Mouse (Mus musculus): Measurements from ENCODE around the gene Slc35d2.

The Slc35d2 gene

DNA sequence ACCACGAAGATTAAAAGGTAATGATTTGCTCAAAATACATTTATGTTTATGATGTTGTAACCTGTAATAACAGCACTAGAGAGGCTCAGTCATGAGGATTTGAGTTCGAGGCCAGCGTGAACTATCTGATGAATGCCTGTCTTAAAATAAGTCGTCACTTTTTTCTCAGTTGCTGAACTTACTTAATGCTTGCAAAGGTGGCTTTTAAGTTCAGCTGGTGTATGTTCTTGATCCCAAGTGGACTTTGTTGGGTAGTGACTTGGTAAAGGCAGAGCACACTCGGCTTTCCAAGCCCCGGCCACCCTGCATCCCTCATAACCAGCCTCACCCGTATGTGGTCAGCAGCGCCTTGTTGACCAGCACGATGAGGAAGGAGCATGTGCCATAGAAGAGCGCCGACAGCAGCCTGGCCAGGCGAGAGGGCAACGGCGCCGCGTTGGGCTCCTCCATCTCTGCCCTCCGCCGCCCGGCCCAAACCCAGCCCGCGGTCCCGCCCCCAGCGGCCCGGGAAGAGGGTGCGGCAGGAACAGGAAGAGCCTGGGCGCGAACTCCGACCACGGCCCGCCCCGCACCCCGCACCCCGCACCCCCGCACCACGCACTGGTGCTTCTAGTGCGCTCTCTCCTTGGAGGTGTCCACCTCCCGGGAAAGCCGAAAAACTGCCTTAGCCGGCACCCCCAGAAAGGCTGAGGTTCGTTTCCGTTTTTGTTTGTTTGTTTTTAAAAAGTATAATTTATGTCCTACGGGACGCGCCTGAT lies at the start of gene Slc35d2:
TSS of gene Slc35d2 (minus strand) at position 511 of the 758 bp plus-strand sequence.
- DNase-seq (ENCODE audit: low read depth, low spot score), result peak; percentile 65

DNA sequence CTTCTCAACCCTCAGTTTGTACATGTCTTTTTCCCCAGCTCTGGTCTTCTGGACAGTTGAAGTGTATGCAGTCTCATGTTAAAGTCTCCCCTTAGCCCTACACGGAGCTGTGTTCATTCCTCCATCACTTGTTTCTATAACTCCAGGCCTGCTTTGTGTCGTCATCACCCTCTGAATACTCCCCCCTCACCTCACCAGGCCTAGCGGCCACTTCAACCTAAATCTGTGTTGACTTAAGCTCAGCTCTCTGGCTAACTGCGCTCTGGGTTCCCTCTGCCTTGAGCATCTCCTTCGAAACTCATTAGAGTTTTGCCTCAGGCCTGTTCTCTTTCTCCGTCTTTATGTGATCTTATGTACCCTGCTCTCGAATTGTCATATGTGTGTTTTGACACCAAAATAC lies 48.8 kb upstream of the Slc35d2 start:
- DNase-seq (ENCODE audit: low read depth, low spot score), result no peak

DNA sequence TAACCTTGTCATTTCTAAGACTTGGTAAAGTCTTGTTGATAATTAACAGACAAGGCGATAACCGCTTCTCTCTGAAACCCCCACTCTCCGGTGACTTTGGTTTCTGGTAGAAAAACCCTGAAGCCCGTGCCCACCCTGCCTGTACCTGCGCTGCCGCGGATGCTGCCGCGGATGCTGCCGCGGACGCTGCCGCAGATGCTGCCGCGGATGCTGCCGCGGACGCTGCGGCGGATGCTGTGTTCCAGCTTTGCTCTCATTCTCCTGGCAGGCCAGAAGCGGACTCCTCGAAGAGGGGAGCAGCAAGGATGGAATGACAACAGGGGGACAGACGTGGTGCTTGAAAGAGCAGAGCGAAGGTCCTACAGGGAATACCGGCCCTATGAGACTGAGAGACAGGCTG lies 40.6 kb upstream of the Slc35d2 start:
- peak; percentile 22 for DNase-seq (ENCODE audit: low read depth, low spot score)

DNA sequence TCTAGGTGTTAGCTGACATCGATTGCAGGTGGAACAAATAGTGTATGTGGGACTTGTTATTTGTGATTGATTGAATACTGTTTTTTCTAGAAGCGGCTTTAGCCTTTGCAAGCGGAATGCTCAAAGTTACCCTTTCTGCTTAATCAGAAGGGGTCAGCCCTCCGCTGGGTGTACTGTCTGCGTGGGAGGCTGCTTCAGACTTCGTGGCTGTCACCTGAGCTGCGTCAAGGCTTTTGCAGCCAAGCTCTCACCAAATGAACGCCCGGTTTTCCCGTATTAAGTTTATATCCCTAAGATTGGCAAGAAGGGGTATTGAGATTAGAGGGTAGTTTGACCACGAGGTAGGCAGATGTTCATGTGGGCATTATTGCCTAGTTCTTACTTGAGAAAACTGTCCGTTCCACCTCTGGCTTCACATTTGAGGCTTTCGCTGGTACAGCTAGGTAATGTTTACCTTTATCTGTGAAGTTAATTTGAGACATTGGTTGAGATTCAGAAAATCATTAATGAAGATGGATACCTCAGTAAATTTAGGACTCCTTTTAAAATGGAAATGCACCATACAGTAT lies 34.1 kb upstream of the Slc35d2 start:
- no peak for DNase-seq (ENCODE audit: low read depth, low spot score)

DNA sequence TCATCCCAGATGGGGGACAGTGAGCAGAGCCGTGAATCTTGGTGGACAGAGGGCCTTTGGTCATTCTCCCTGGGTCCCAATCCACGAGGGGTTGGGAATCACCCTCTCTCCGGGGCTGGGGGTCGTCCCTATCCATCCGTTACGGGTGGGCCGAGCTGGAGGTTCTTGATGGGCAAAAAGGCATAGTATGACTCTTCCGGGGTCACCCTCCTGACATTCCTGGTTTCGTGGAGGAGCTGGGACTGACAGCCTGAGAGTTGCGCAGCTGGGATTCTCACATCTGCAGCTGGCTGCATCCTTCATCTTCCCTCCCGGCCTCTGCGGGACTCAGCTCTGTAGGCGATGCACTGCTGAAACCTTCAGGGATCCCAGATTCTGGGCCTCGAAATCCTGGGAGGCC lies 33.5 kb upstream of the Slc35d2 start:
- no peak for DNase-seq (ENCODE audit: low read depth, low spot score)

DNA sequence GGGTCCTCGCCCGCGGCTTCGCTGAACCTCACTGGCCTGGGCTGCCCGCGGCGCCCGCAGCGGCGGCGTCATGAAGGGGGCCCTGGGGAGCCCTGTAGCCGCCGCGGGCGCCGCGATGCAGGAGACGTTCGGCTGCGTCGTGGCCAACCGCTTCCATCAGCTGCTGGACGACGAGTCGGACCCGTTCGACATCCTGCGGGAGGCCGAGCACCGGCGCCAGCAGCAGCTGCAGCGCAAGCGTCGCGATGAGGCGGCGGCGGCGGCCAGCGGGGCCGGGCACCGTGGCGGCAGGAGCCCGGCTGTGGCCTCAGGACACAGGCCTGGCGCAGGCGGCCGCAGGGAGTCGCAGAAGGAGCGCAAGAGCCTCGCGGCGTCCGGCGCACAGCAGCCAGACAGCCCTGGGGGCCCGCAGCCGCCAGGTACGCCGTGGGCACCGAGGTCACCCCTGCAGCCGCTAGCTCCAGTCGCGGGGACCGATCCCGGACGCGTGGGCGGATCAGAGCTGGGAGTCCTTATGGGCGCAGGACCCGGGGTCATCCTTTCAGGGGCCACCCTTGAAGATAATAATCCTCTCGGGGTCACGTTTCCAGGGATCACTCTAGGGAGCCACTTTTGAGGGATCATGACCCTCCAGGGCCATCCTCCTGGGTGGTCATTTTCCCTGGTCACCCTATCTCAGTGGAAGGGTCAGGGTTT lies 32.9 kb upstream of the Slc35d2 start:
- DNase-seq (ENCODE audit: low read depth, low spot score), result no peak

DNA sequence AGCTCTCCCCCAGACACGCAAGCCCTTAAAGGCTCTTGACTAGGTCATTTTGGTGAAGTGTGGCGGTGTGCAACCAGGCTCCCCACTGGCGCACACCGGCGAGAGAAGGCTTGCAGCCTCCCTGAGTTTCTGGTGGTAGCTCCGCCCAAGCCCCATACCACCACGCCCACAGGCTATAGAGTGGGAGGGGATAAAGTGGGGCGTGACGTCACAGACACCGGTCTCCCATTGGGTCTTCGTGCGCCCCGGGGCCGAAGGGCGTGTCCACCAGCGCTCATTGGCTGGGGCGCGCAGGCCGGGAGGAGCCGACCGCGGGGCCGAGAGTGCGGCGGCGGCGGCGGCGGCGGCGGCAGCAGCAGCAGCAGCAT lies 32.4 kb upstream of the Slc35d2 start, which contains the start of gene Habp4:
TSS of gene Habp4 (plus strand) at position 277 of the 368 bp plus-strand sequence.
- peak; percentile 99 for DNase-seq (ENCODE audit: low read depth, low spot score)

DNA sequence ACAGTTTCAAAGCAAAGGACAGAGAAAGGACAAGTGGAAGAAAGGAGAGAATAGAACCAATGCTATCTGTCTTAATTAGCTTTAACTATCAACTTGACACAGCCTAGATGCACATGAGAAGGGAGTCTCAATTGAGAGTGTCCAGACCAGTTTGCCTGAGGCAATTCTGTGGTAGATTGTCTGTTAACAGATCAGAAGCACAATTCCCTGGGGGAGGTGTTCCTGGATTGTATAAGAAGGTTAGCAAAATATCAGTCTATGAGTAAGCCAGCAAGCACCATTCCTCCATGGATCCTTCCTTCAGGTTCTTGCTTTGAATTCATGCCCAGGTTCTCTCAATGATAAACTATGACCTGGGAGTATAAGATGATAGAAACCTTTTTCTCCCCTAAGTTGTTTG lies 27.8 kb upstream of the Slc35d2 start:
- DNase-seq (ENCODE audit: low read depth, low spot score), result peak; percentile 33

DNA sequence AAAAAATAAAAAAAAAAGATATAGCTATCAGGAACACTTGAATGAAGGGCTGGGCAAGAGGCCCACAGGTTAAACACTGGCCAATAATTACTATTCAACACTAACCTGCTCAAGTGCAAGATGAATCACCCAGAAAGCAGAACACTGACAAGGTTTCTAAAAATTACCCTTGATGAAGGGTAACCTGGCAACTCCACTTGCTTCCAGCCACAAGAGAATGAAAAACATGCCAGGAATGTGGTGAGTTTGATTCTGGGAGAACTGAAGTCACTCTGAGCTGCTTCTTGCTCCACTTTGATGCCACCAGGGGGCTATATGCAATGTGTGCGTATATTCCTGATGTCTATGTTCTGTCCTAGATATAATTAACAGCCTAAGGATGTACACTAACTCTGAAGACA lies 26.0 kb upstream of the Slc35d2 start:
- DNase-seq (ENCODE audit: low read depth, low spot score), result peak; percentile 86

DNA sequence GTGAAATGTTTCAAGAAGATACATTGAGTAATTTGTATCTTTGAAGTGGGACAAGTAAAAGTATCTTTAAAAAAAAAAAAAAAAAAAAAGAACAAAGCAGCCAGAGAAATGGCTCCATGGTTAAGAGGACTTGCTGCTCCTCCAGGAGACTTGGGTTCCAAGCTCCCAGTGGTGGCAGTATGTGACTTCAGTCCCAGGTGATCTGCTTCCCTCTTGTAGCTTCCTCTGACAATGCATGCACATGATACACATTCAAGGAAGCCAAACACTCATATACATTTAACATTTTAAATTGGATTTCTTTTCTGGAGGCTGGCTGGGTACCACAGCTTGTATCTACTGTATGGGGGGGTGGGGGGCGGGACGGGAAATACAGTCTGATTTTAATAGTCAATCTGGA lies 25.5 kb upstream of the Slc35d2 start:
- DNase-seq (ENCODE audit: low read depth, low spot score), result peak; percentile 42

DNA sequence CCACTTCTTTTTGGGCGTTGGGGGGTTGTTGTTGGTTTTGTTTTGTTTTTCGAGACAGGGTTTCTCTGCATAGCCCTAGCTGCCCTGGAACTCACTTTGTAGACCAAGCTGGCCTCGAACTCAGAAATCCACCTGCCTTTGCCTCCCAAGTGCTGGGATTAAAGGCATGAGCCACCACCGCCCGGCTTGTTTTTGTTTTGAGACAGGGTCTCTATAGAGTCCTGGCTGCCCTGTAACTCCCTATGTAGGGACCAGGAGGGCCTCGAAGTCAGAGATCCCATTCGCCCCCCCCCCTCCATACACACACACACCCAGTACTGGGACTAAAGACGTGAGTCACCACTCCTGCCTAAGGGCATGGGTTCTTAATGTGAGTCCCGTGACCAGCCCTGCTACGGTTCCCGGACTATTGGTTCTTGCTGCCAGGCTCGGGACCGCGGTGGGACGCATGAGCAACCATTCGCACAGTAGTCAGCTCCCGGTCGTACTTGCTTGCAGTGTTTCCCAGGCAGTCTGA lies 24.6 kb upstream of the Slc35d2 start:
- peak; percentile 87 for DNase-seq (ENCODE audit: low read depth, low spot score)

DNA sequence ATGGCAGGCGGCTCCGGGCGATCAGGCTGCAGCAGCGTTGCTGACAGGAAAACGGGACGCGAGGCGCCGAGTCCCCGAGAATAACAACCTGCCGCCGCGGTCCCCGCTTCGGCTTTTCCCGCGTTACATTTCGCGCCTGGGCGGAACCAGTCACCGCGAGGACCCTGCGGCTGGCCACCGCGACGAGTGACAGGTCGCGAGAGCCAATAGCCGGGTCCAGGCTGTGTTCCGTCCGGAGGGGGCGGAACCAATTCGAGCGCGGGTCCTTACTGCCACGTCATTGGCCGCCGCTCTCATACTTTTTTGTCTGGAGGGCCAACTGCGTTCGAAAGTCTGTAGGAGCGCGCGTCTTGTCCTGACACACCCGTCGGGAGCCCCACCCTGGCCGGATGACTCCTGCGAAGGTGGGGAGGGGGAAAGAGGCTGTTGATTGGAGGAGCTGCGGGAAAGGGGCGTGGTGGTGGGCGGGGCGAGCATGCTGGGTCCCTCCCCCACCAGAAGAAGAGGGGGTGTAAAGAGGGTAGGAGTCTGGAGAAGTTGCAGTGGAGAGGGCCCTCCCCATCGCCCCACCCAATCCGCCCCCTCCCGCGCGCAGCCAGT lies 24.0 kb upstream of the Slc35d2 start, which contains the start of gene Zfp367:
TSS of gene Zfp367 (minus strand) at position 120 of the 600 bp plus-strand sequence.
- DNase-seq (ENCODE audit: low read depth, low spot score), result peak; percentile 100

DNA sequence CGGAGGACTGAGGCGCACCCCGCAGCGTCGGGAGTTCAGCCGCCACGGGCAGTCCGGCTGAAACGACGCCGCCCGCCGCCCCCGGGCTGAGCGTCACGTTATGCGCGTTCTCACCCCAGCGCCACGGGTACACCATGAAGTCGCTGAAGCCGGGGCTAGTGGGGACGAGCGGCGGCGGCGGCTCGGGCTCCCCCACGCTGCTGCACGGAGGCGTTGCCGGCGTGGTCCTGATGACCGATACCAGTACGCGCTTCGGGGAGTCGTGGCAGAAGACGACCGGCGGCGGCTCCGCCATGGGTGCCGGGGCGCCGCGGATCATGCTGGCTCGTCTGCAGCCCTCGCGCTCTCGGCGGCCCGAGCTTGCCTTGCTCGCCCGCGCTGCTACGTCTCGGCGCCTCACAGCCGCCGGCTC lies 23.5 kb upstream of the Slc35d2 start:
- DNase-seq (ENCODE audit: low read depth, low spot score), result peak; percentile 65

DNA sequence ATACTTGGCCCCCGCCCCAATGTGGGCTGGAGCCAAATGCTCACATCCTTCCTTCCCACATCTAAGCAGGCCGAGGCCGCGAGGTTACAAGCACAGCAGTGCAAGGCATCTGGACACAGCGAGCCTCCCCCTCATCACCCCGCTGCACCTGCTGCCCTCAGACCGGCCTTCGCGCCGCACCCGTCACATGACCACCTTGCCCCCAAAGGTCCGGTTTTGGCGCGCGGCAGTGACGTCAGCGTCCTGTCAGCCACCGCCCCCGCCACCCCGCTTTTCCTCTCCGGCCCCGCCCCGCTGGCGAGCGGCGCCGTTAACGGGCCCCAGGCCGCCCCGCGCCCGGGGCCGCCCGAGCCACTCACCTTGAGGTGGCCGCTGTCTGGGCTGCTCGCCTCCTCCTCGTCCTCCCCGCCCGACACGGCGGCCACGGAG lies 23.1 kb upstream of the Slc35d2 start:
- DNase-seq (ENCODE audit: low read depth, low spot score), result peak; percentile 87

DNA sequence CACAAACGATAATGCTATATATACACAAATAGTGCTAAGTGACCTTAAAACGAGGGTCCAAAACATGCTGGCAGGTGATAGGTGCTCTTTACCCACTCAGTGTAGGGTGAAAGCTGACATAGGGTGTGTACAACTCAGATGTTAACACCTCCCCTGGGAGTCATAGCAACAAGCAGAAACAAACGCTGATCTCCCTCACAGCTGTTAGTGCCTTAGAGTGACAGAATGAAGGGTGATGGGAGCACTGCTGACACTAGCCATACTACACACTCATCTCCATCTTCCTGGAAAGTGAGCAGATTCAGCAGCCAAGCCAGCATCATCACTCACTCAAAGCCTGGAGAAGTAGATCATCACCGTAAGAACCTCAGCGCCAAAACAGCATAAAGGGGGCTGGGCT lies 21.0 kb upstream of the Slc35d2 start:
- no peak for DNase-seq (ENCODE audit: low read depth, low spot score)

DNA sequence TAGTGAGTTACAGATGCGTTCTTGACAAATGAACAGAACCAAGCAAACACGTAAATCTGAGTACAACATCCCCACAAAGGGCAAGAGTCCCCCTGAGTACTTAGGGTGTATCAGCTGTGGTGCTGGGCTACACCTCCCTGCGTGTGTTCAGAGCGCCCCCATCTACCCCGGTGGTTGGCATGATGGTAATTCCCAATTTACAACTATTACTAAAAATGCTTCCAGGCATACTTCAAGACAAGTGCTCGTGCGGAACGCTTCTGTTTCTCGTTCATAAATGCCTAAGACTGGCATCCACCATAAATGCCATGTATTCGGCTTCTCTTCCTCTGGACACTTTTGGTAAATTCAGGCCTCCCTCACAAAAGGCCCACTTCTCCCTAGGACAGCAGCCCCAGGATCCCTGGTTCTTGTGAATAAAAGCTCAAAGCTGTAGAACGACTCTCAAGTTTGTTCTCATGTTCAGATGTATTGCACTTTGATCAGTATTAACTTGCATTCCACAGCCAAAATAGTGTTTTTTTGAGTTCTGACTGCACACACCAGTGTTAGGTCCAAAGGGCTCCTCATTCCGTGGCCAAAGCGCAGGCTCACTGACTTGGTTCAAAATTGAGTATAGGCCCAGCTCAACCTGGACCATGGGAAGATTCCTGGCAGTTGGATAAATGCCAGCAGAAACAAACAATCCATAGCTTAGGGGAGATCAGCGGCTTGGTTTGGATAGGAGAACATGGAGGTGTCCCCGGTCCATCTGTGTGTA lies 628 bp upstream of the Slc35d2 start:
- no peak for DNase-seq (ENCODE audit: low read depth, low spot score)

DNA sequence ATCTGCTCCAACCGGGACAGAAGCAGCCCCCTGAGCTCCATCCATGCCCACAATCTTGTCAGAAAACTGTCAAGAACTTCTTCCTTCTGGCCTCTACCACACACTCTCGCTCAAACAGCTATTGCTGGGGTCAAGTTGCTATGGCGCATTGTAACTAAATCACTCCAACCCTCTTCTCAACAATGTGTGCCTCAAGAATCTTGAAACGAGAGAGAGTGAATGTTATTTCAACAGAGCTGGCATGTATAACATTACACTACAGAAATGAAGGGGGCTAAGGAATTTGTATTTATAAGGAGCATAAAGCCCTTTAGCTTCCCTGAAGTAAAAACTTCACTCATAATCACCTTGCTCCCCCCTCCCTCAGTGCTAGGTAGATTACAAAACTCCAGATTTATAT lies 2.9 kb downstream of the Slc35d2 start:
- no peak for DNase-seq (ENCODE audit: low read depth, low spot score)

DNA sequence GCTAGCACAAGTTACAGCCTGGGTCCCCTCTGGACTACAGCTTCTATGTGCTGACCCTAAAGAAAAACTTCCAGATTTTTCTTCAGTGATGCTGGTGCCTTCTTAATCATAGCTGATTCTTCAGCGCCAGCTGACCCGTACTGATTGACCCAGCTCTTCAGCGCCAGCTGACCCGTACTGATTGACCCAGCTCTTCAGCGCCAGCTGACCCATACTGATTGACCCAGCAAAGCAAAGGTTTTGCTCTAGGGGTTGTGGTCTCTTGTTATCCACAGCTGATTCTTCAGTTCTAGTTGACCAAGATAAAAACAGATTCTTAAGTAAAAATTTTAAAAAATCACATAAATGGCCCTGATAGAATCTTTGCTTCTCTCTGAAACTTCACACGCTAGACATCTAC lies 4.3 kb downstream of the Slc35d2 start:
- DNase-seq (ENCODE audit: low read depth, low spot score), result no peak

DNA sequence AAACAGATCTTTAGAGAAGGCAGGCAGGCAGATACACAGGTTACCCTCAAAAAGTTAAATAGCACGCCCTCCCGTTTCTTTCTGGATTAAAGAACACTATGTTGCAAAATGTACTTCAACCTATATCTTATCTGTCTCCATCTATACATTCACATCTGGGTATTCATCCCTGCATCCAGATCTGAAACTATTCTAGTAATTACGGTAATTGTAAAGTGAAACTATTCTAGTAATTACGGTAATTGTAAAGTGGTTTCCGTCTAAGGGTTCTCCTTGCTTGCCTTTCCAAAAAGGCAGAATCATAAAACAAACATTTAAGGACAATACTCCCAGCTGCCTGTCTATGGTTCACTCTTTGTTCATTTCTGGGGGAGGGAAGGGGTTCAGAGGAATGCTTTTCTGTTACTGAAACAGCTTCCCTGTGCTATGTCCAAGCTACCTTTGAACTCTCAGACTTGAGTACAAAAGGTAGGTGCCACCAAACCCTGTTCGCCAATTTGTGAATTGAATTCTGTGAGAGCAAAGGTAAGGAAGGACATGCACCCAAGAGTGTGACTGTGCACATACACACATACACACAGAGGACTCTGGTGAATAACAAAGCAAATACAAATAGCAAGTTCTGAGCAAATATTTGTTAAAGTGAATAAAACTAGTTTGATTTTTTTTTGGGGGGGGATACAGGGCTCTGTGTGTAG lies 5.5 kb downstream of the Slc35d2 start:
- DNase-seq (ENCODE audit: low read depth, low spot score), result no peak

DNA sequence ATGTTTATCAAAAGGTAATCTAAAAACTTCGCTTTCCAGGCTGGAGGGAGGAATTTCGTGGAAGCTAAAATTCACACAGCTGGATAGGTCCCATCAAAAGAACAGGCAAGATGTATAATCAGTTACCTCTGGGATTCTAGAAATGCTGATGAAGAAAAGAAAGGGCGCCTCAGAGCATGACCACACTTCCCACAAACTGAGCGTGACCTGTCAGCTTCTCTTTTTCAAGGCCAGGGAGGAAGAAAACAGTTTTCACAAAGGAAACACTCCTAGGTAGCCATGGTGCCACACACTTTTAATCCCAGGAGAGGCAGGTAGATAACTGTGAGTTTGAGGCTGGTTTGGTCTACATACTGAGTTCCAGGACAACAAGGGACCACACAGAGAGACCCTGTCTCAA lies 8.4 kb downstream of the Slc35d2 start:
- DNase-seq (ENCODE audit: low read depth, low spot score), result no peak

DNA sequence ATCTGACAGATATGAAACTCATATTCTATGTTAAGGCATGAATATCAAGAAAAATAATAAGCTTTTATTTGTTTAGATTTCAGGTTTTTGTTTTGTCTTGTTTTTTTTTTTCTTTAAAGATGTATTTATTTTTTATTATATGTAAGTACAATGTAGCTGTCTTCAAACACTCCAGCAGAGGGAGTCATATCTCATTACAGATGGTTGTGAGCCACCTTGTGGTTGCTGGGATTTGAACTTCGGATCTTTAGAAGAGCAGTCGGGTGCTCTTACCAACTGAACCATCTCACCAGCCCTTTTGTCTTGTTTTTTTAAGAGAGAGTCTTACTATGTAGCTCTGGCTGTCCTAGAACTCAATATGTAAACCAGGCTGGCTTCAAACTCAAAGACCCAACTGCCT lies 11.7 kb downstream of the Slc35d2 start:
- peak; percentile 42 for DNase-seq (ENCODE audit: low read depth, low spot score)
